Mouse (Mus musculus): ENCODE measurements around the gene Ppat. TPM values are rescaled to one million over a fixed set of nuclear protein-coding genes. Genes with fewer than 3 reads are reported as not detected.

The Ppat gene
- polyA plus RNA-seq, 1 experiment, result 6.9 TPM

DNA sequence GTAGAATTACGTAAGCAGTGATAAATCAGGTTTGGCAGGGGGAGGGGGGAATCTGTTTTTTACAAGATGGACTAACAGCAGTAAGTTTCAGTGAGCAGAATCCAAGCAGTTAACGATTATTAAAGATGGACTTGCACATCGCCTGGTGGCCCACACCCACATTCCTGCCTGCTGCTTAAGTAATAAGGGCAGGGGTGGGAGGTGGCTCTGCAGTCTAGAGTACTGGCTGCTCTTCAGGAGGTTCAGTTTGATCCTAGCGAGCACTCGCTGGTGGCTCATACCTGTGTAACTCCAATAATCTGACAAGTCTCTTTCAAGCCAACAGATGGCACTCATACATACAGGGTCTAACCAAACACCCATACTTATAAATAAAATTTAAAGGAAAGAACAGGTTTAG lies 8.2 kb upstream of the Ppat start:
- Histone ChIP-seq H3K4me3 (no peak overlapping the region), H3K4me2 (ENCODE audit: low read depth) (no peak overlapping the region), H3K36me3 (ENCODE audit: control insufficient read depth, insufficient read depth) (peaks cover 36% of the 10 kb centered on the region), H3K79me2 (ENCODE audit: control insufficient read depth, insufficient read depth) (peaks cover 11% of the 10 kb centered on the region), H3K27me3 (ENCODE audit: control insufficient read depth, insufficient read depth, insufficient read length) (no peaks in the 10 kb centered on the region), H3ac (ENCODE audit: control insufficient read depth, insufficient read length) (no peak overlapping the region)
- TF ChIP-seq REST (IDR thresholded peaks at IDR 0.05; ENCODE audit: insufficient read depth, insufficient read length) (no peak), POLR2A (IDR thresholded peaks at IDR 0.05; ENCODE audit: insufficient read length, low read depth) (no peak), MYOG (IDR thresholded peaks at IDR 0.05; ENCODE audit: control insufficient read depth in 1 of 3, insufficient read depth in 1 of 3, insufficient read length in 2 of 3, low read depth in 2 of 3) (no peak), POLR2AphosphoS2 (IDR thresholded peaks at IDR 0.05; ENCODE audit: insufficient read length, low read depth) (no peak)

DNA sequence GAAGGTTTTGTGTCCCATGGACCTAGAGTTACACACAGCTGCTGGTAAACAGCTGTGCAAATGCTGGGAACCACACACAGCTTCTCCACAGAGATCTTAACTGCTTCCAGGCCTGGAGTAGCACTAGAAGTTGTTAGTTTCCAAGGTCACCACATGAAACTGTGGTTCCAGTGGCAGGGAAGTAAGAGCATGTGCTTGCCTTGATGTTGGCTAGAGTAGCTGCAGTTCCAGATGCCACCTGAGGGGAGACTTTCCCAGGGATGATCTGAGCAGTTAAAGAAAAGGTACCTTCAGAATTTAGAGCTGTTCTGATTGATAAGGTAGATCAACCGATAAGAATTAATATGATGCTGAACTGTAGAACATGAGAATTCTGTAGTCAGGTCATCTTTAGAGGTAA lies 6.6 kb upstream of the Ppat start:
- Histone ChIP-seq H3K4me3 (no peak overlapping the region), H3K4me2 (ENCODE audit: low read depth) (no peak overlapping the region), H3K79me2 (ENCODE audit: control insufficient read depth, insufficient read depth) (peaks cover 27% of the 10 kb centered on the region), H3K36me3 (ENCODE audit: control insufficient read depth, insufficient read depth) (peaks cover 26% of the 10 kb centered on the region), H3K27me3 (ENCODE audit: control insufficient read depth, insufficient read depth, insufficient read length) (no peaks in the 10 kb centered on the region), H3ac (ENCODE audit: control insufficient read depth, insufficient read length) (no peak overlapping the region)
- TF ChIP-seq TCF3 (IDR thresholded peaks at IDR 0.05; ENCODE audit: insufficient read length, low read depth) (no peak), CEBPB (IDR thresholded peaks at IDR 0.05; ENCODE audit: insufficient read depth, poor library complexity, severe bottlenecking) (no peak), POLR2AphosphoS2 (IDR thresholded peaks at IDR 0.05; ENCODE audit: insufficient read length, low read depth) (no peak), MAX (IDR thresholded peaks at IDR 0.05; ENCODE audit: low read depth) (no peak), E2F4 (IDR thresholded peaks at IDR 0.05; ENCODE audit: insufficient read depth) (no peak), MYOG (IDR thresholded peaks at IDR 0.05; ENCODE audit: control insufficient read depth in 1 of 3, insufficient read depth in 1 of 3, insufficient read length in 2 of 3, low read depth in 2 of 3) (no peak), MYOD1 (IDR thresholded peaks at IDR 0.05; ENCODE audit: control insufficient read depth in 1 of 3, insufficient read length in 2 of 3, low read depth in 2 of 3) (no peak), SRF (IDR thresholded peaks at IDR 0.05; ENCODE audit: control insufficient read depth, insufficient read length, low read depth) (no peak), USF1 (IDR thresholded peaks at IDR 0.05; ENCODE audit: low read depth) (no peak), REST (IDR thresholded peaks at IDR 0.05; ENCODE audit: insufficient read depth, insufficient read length) (no peak), TCF12 (IDR thresholded peaks at IDR 0.05; ENCODE audit: insufficient read depth, poor library complexity, severe bottlenecking) (no peak), POLR2A (IDR thresholded peaks at IDR 0.05; ENCODE audit: insufficient read length, low read depth) (no peak)

DNA sequence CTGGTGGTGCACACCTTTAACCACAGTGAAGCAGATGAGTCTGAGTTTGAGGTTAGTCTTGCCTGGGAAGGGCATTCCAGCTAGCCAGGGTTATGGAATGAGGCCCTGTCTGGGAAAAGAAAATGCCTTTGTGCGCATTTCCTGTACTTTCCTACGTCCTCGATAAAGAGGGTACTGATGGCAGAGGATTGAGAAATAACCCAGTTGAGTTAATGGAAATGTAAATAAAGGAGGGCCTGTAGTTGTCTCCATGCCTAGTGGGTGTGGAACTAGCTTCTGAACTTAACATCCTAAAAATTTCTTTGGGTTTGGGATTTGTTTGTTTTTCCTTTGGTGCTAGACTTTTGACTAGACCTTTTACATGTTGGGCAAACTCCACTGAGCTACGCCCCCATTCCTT lies 4.1 kb upstream of the Ppat start:
- Histone ChIP-seq H3K4me2 (ENCODE audit: low read depth) (no peak overlapping the region), H3K4me3 (no peak overlapping the region), H3K36me3 (ENCODE audit: control insufficient read depth, insufficient read depth) (peaks cover 22% of the 10 kb centered on the region), H3K27me3 (ENCODE audit: control insufficient read depth, insufficient read depth, insufficient read length) (no peaks in the 10 kb centered on the region), H3ac (ENCODE audit: control insufficient read depth, insufficient read length) (no peak overlapping the region), H3K79me2 (ENCODE audit: control insufficient read depth, insufficient read depth) (peaks cover 41% of the 10 kb centered on the region)
- no peak for TF ChIP-seq POLR2AphosphoS2 (IDR thresholded peaks at IDR 0.05; ENCODE audit: insufficient read length, low read depth)
- TF ChIP-seq POLR2A (IDR thresholded peaks at IDR 0.05; ENCODE audit: insufficient read length, low read depth), result no peak
- TF ChIP-seq REST (IDR thresholded peaks at IDR 0.05; ENCODE audit: insufficient read depth, insufficient read length), result no peak
- no peak for TF ChIP-seq USF1 (IDR thresholded peaks at IDR 0.05; ENCODE audit: low read depth)
- no peak for TF ChIP-seq SRF (IDR thresholded peaks at IDR 0.05; ENCODE audit: control insufficient read depth, insufficient read length, low read depth)
- TF ChIP-seq MYOD1 (IDR thresholded peaks at IDR 0.05; ENCODE audit: control insufficient read depth in 1 of 3, insufficient read length in 2 of 3, low read depth in 2 of 3), result no peak
- TF ChIP-seq TCF12 (IDR thresholded peaks at IDR 0.05; ENCODE audit: insufficient read depth, poor library complexity, severe bottlenecking), result no peak
- TF ChIP-seq MYOG (IDR thresholded peaks at IDR 0.05; ENCODE audit: control insufficient read depth in 1 of 3, insufficient read depth in 1 of 3, insufficient read length in 2 of 3, low read depth in 2 of 3), result no peak
- TF ChIP-seq E2F4 (IDR thresholded peaks at IDR 0.05; ENCODE audit: insufficient read depth), result no peak

DNA sequence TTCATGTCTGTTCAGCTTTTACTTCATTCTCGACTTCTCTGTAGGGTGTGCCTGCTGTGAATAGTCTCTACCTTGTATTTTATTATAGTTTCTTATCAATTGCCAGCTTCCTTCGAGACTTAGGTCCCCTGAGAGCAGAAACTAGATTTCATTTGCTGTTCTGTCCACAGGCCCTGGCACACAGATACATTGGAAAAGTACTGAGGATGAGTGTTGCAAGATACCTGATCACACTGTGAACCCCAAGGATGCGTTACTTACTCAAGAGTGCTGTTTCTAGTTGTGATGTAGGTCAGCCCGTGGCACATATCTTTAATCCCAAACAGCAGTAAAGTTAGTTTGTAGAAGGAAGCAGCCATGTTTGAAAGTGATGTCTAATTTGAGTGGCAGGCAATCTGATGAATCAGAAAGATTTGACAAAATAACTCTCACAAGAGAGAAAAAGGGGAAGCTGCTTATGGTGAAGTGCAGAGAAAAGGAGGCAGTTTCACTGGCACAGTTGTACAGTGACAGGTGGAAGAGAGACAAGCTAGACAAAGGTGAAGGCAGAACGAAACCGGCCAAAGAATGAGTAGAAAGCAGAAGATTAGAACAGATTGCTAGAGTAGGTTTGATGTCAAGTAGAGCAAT lies 3.0 kb upstream of the Ppat start:
- Histone ChIP-seq H3ac (ENCODE audit: control insufficient read depth, insufficient read length) (no peak overlapping the region), H3K4me2 (ENCODE audit: low read depth) (no peak overlapping the region), H3K27me3 (ENCODE audit: control insufficient read depth, insufficient read depth, insufficient read length) (no peaks in the 10 kb centered on the region), H3K79me2 (ENCODE audit: control insufficient read depth, insufficient read depth) (peaks cover 52% of the 10 kb centered on the region), H3K4me3 (no peak overlapping the region), H3K36me3 (ENCODE audit: control insufficient read depth, insufficient read depth) (peaks cover 21% of the 10 kb centered on the region)
- TF ChIP-seq E2F4 (IDR thresholded peaks at IDR 0.05; ENCODE audit: insufficient read depth) (no peak), MYOG (IDR thresholded peaks at IDR 0.05; ENCODE audit: control insufficient read depth in 1 of 3, insufficient read depth in 1 of 3, insufficient read length in 2 of 3, low read depth in 2 of 3) (no peak), REST (IDR thresholded peaks at IDR 0.05; ENCODE audit: insufficient read depth, insufficient read length) (no peak), USF1 (IDR thresholded peaks at IDR 0.05; ENCODE audit: low read depth) (no peak), SRF (IDR thresholded peaks at IDR 0.05; ENCODE audit: control insufficient read depth, insufficient read length, low read depth) (no peak), MYOD1 (IDR thresholded peaks at IDR 0.05; ENCODE audit: control insufficient read depth in 1 of 3, insufficient read length in 2 of 3, low read depth in 2 of 3) (no peak), POLR2A (IDR thresholded peaks at IDR 0.05; ENCODE audit: insufficient read length, low read depth) (no peak), POLR2AphosphoS2 (IDR thresholded peaks at IDR 0.05; ENCODE audit: insufficient read length, low read depth) (no peak), TCF3 (IDR thresholded peaks at IDR 0.05; ENCODE audit: insufficient read length, low read depth) (no peak), TCF12 (IDR thresholded peaks at IDR 0.05; ENCODE audit: insufficient read depth, poor library complexity, severe bottlenecking) (no peak), CEBPB (IDR thresholded peaks at IDR 0.05; ENCODE audit: insufficient read depth, poor library complexity, severe bottlenecking) (no peak)

DNA sequence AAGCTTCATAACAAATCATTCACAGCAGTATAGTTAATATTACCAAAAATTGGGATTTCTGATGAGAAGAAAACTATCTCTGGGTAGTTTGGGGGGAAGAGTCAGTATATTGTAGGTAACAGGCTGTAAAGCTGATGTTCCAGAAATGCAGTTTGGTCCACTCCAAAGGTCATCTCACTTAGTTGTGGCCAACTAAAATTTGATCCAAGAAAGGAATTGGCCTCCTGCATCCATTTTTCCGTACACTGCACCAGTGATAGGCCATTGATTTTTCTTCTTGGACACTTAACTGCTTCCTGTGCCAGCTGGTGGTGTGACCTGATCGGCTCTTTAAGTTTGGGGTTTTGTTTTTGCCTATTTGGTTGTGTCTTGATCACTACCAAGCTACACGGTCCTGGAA lies 2.4 kb upstream of the Ppat start:
- H3K4me2 ChIP-seq (ENCODE audit: low read depth), result no peak overlapping the region
- H3K36me3 ChIP-seq (ENCODE audit: control insufficient read depth, insufficient read depth), result peaks cover 19% of the 10 kb centered on the region
- peaks cover 58% of the 10 kb centered on the region for H3K79me2 ChIP-seq (ENCODE audit: control insufficient read depth, insufficient read depth)
- no peak overlapping the region for H3K4me3 ChIP-seq
- TF ChIP-seq MYOD1 (IDR thresholded peaks at IDR 0.05; ENCODE audit: control insufficient read depth in 1 of 3, insufficient read length in 2 of 3, low read depth in 2 of 3) (no peak), MYOG (IDR thresholded peaks at IDR 0.05; ENCODE audit: control insufficient read depth in 1 of 3, insufficient read depth in 1 of 3, insufficient read length in 2 of 3, low read depth in 2 of 3) (no peak), USF1 (IDR thresholded peaks at IDR 0.05; ENCODE audit: low read depth) (no peak), SRF (IDR thresholded peaks at IDR 0.05; ENCODE audit: control insufficient read depth, insufficient read length, low read depth) (no peak), POLR2A (IDR thresholded peaks at IDR 0.05; ENCODE audit: insufficient read length, low read depth) (no peak), TCF3 (IDR thresholded peaks at IDR 0.05; ENCODE audit: insufficient read length, low read depth) (no peak), TCF12 (IDR thresholded peaks at IDR 0.05; ENCODE audit: insufficient read depth, poor library complexity, severe bottlenecking) (no peak), REST (IDR thresholded peaks at IDR 0.05; ENCODE audit: insufficient read depth, insufficient read length) (no peak), CEBPB (IDR thresholded peaks at IDR 0.05; ENCODE audit: insufficient read depth, poor library complexity, severe bottlenecking) (no peak), E2F4 (IDR thresholded peaks at IDR 0.05; ENCODE audit: insufficient read depth) (no peak), MAX (IDR thresholded peaks at IDR 0.05; ENCODE audit: low read depth) (no peak), POLR2AphosphoS2 (IDR thresholded peaks at IDR 0.05; ENCODE audit: insufficient read length, low read depth) (no peak)
- H3ac ChIP-seq (ENCODE audit: control insufficient read depth, insufficient read length), result no peak overlapping the region
- H3K27me3 ChIP-seq (ENCODE audit: control insufficient read depth, insufficient read depth, insufficient read length), result no peaks in the 10 kb centered on the region
